Mouse (Mus musculus): Measurements from ENCODE around the gene Gm5105.

- no peak for TF ChIP-seq GATA1 (IDR thresholded peaks at IDR 0.05; ENCODE audit: borderline replicate concordance, low read length)
- no peak for TF ChIP-seq FLI1 (IDR thresholded peaks at IDR 0.05; ENCODE audit: low read length)
Observed at GRCm38 (mm10) chr3:138083073-138083637, 16.0 kb upstream of the Gm5105 start.
